Mouse (Mus musculus): Measurements from ENCODE around the gene Ddx4.

GRCm38 (mm10) chr13:112621592-112621991, 30.7 kb downstream of the Ddx4 start:
- no peak for TF ChIP-seq CTCF (IDR thresholded peaks at IDR 0.05; ENCODE audit: insufficient read depth, low read depth, low read length)
- TF ChIP-seq POLR2A (IDR thresholded peaks at IDR 0.05; ENCODE audit: insufficient read depth, low read depth, low read length): no peak

All from olfactory bulb, adult 2 months (tissue).